Mouse (Mus musculus): ENCODE data around the gene Man1a2. TPM values are rescaled to one million over a fixed set of nuclear protein-coding genes. Genes with fewer than 3 reads are reported as not detected.

Gene Man1a2
- polyA plus RNA-seq, 1 experiment = 39.8 TPM

GRCm38 (mm10) chr3:100686756-100687155 lies 1.5 kb upstream of the Man1a2 start:
- Histone ChIP-seq H3K4me3 (ENCODE audit: insufficient read depth, low read length) (no peak overlapping the region), H3K4me1 (ENCODE audit: control insufficient read depth, insufficient read depth, low read length) (no peaks in the 10 kb centered on the region; the same call in 1 of the 2 replicates), H3K27ac (ENCODE audit: insufficient read depth, low read length) (no peak overlapping the region)
- TF ChIP-seq POLR2A (IDR thresholded peaks at IDR 0.05; ENCODE audit: extremely low read depth, insufficient read depth, low read length) (no peak), CTCF (IDR thresholded peaks at IDR 0.05; ENCODE audit: extremely low read depth, insufficient read depth, low read length) (no peak)

- no peak for TF ChIP-seq POLR2A (IDR thresholded peaks at IDR 0.05; ENCODE audit: extremely low read depth, insufficient read depth, low read length)
- TF ChIP-seq CTCF (IDR thresholded peaks at IDR 0.05; ENCODE audit: extremely low read depth, insufficient read depth, low read length) = no peak
- peak overlapping the region; percentile 99 for H3K27ac ChIP-seq (ENCODE audit: insufficient read depth, low read length)
- H3K4me3 ChIP-seq (ENCODE audit: insufficient read depth, low read length) = peak overlapping the region; percentile 72
- peaks cover 1% of the 10 kb centered on the region; the same call in 1 of the 2 replicates for H3K4me1 ChIP-seq (ENCODE audit: control insufficient read depth, insufficient read depth, low read length)
Observed at GRCm38 (mm10) chr3:100685763-100686370, 564 bp upstream of the Man1a2 start.

- H3K4me3 ChIP-seq (ENCODE audit: insufficient read depth, low read length) = peak overlapping the region; percentile 72
- H3K4me1 ChIP-seq (ENCODE audit: control insufficient read depth, insufficient read depth, low read length) = peaks cover 1% of the 10 kb centered on the region; the same call in 1 of the 2 replicates
- H3K27ac ChIP-seq (ENCODE audit: insufficient read depth, low read length) = peak overlapping the region; percentile 36; the same call in 1 of the 2 replicates
- TF ChIP-seq POLR2A (IDR thresholded peaks at IDR 0.05; ENCODE audit: extremely low read depth, insufficient read depth, low read length) (0 out of 2 replicates have a peak, but pooled peaks have one; percentile 27), CTCF (IDR thresholded peaks at IDR 0.05; ENCODE audit: extremely low read depth, insufficient read depth, low read length) (no peak)
Observed at GRCm38 (mm10) chr3:100684234-100684975, 898 bp downstream of the Man1a2 start.

GRCm38 (mm10) chr3:100682841-100683240 lies 2.5 kb downstream of the Man1a2 start:
- Histone ChIP-seq H3K27ac (ENCODE audit: insufficient read depth, low read length) (no peak overlapping the region), H3K4me1 (ENCODE audit: control insufficient read depth, insufficient read depth, low read length) (peaks cover 3% of the 10 kb centered on the region; the same call in 1 of the 2 replicates)
- TF ChIP-seq POLR2A (IDR thresholded peaks at IDR 0.05; ENCODE audit: extremely low read depth, insufficient read depth, low read length) (no peak), CTCF (IDR thresholded peaks at IDR 0.05; ENCODE audit: extremely low read depth, insufficient read depth, low read length) (no peak)

GRCm38 (mm10) chr3:100682281-100682680 lies 3.0 kb downstream of the Man1a2 start:
- H3K4me3 ChIP-seq (ENCODE audit: insufficient read depth, low read length) = peak overlapping the region; percentile 47; the same call in 1 of the 2 replicates
- no peak overlapping the region for H3K27ac ChIP-seq (ENCODE audit: insufficient read depth, low read length)
- TF ChIP-seq POLR2A (IDR thresholded peaks at IDR 0.05; ENCODE audit: extremely low read depth, insufficient read depth, low read length) (no peak), CTCF (IDR thresholded peaks at IDR 0.05; ENCODE audit: extremely low read depth, insufficient read depth, low read length) (no peak)
- H3K4me1 ChIP-seq (ENCODE audit: control insufficient read depth, insufficient read depth, low read length) = peaks cover 3% of the 10 kb centered on the region; the same call in 1 of the 2 replicates

More at GRCm38 (mm10) chr3:100682841-100683240, 2.5 kb downstream of the Man1a2 start:
- peak overlapping the region; percentile 47 for H3K4me3 ChIP-seq (ENCODE audit: insufficient read depth, low read length)

- H3K4me1 ChIP-seq (ENCODE audit: control insufficient read depth, insufficient read depth, low read length) = peaks cover 3% of the 10 kb centered on the region; the same call in 1 of the 2 replicates
- H3K27ac ChIP-seq (ENCODE audit: insufficient read depth, low read length) = no peak overlapping the region
- H3K4me3 ChIP-seq (ENCODE audit: insufficient read depth, low read length) = peak overlapping the region; percentile 47
- no peak for TF ChIP-seq CTCF (IDR thresholded peaks at IDR 0.05; ENCODE audit: extremely low read depth, insufficient read depth, low read length)
Observed at GRCm38 (mm10) chr3:100681448-100682092, 3.7 kb downstream of the Man1a2 start.

GRCm38 (mm10) chr3:100680226-100680625 lies 5.1 kb downstream of the Man1a2 start:
- no peak overlapping the region for H3K4me3 ChIP-seq (ENCODE audit: insufficient read depth, low read length)
- no peak overlapping the region for H3K27ac ChIP-seq (ENCODE audit: insufficient read depth, low read length)
- TF ChIP-seq POLR2A (IDR thresholded peaks at IDR 0.05; ENCODE audit: extremely low read depth, insufficient read depth, low read length) = no peak
- TF ChIP-seq CTCF (IDR thresholded peaks at IDR 0.05; ENCODE audit: extremely low read depth, insufficient read depth, low read length) = no peak
- peaks cover 3% of the 10 kb centered on the region; the same call in 1 of the 2 replicates for H3K4me1 ChIP-seq (ENCODE audit: control insufficient read depth, insufficient read depth, low read length)

- no peak overlapping the region for H3K27ac ChIP-seq (ENCODE audit: insufficient read depth, low read length)
- H3K4me3 ChIP-seq (ENCODE audit: insufficient read depth, low read length) = no peak overlapping the region
- H3K4me1 ChIP-seq (ENCODE audit: control insufficient read depth, insufficient read depth, low read length) = peaks cover 5% of the 10 kb centered on the region
- TF ChIP-seq CTCF (IDR thresholded peaks at IDR 0.05; ENCODE audit: extremely low read depth, insufficient read depth, low read length) = no peak
- no peak for TF ChIP-seq POLR2A (IDR thresholded peaks at IDR 0.05; ENCODE audit: extremely low read depth, insufficient read depth, low read length)
Observed at GRCm38 (mm10) chr3:100678951-100679570, 6.2 kb downstream of the Man1a2 start.

GRCm38 (mm10) chr3:100675146-100675545 lies 10.2 kb downstream of the Man1a2 start:
- peaks cover 3% of the 10 kb centered on the region for H3K4me1 ChIP-seq (ENCODE audit: control insufficient read depth, insufficient read depth, low read length)
- TF ChIP-seq POLR2A (IDR thresholded peaks at IDR 0.05; ENCODE audit: extremely low read depth, insufficient read depth, low read length) (no peak), CTCF (IDR thresholded peaks at IDR 0.05; ENCODE audit: extremely low read depth, insufficient read depth, low read length) (no peak)
- no peak overlapping the region for H3K27ac ChIP-seq (ENCODE audit: insufficient read depth, low read length)
- no peak overlapping the region for H3K4me3 ChIP-seq (ENCODE audit: insufficient read depth, low read length)

All from cortical plate, adult 2 months (tissue).